Mouse (Mus musculus): ENCODE measurements around the gene Lao1. TPM values are rescaled to one million over a fixed set of nuclear protein-coding genes. Genes with fewer than 3 reads are reported as not detected.
"Not testable (repeated sequence)": the region's sequence is repeated elsewhere in the genome, so short reads cannot be mapped to it uniquely, and the experiment has no call there.

The Lao1 gene
- 0.34 and 0.46 TPM in 2 replicates for total RNA-seq (2012; rRNA removed)
- not detected in 2 replicates for total RNA-seq (2014; rRNA removed)
- 0.81 and 1.1 TPM in 2 replicates for polyA plus RNA-seq (2012; ENCODE audit: insufficient read length, low read depth)

GRCm38 (mm10) chr4:118961141-118961628, at the start of gene Lao1:
Lao1 (plus strand) TSS chr4:118961578.
- Histone ChIP-seq H3K4me1 (ENCODE audit: control insufficient read depth in 1 of 2, insufficient read depth in 2 of 2) (peaks cover 0 to 2% of the 10 kb centered on the region in 2 experiments; a peak in 1 of 4 replicates), H3K9ac (ENCODE audit: insufficient read depth, low read depth) (no peak within 1 kb of the TSS), H3K9me3 (replicated peaks; ENCODE audit: low read length) (no peaks in the 10 kb centered on the region), H3K79me2 (replicated peaks; ENCODE audit: control insufficient read depth, extremely low read depth, insufficient read depth, poor library complexity, severe bottlenecking) (no peaks in the 10 kb centered on the region), H3K4me3 (replicated peaks in 1 of 3; ENCODE audit: low read depth in 2 of 3, low read length in 2 of 3, poor library complexity in 1 of 3) (no peak within 1 kb of the TSS), H3K36me3 (replicated peaks in 1 of 2; ENCODE audit: control insufficient read depth in 1 of 2, insufficient read depth in 1 of 2, low read length in 1 of 2) (peaks cover 52 to 78% of the 10 kb centered on the region in 2 experiments), H3K27me3 (replicated peaks) (no peaks in the 10 kb centered on the region), H3K4me2 (ENCODE audit: insufficient read depth, low read depth, poor library complexity, severe bottlenecking) (no peak within 1 kb of the TSS), H3K27ac (ENCODE audit: insufficient read depth, low read depth) (no peak within 1 kb of the TSS)
- dilution Hi-C loops (cut with MboI; ENCODE audit: extremely low pct_ligation_motif_present, extremely low pct_unique_long_range_greater_than_20kb, low sequenced_read_pairs): no loop called here
- in situ Hi-C loops (cut with MboI; ENCODE audit: low pct_ligation_motif_present, low pct_unique_long_range_greater_than_20kb, low sequenced_read_pairs): no loop called here
- no peak for TF ChIP-seq ZC3H11A (IDR thresholded peaks at IDR 0.05; ENCODE audit: low read depth, low read length)
- no peak for DNase-seq (ENCODE audit: extremely low read depth)

- H3K9me3 ChIP-seq (replicated peaks; ENCODE audit: low read length); in situ Hi-C loops (cut with MboI; ENCODE audit: low pct_ligation_motif_present, low pct_unique_long_range_greater_than_20kb, low sequenced_read_pairs); H3K4me3 ChIP-seq (replicated peaks in 1 of 3; ENCODE audit: low read depth in 2 of 3, low read length in 2 of 3, poor library complexity in 1 of 3); H3K27ac ChIP-seq (ENCODE audit: insufficient read depth, low read depth); H3K4me2 ChIP-seq (ENCODE audit: insufficient read depth, low read depth, poor library complexity, severe bottlenecking); dilution Hi-C loops (cut with MboI; ENCODE audit: extremely low pct_ligation_motif_present, extremely low pct_unique_long_range_greater_than_20kb, low sequenced_read_pairs); H3K79me2 ChIP-seq (replicated peaks; ENCODE audit: control insufficient read depth, extremely low read depth, insufficient read depth, poor library complexity, severe bottlenecking); H3K27me3 ChIP-seq (replicated peaks); DNase-seq (ENCODE audit: extremely low read depth); H3K9ac ChIP-seq (ENCODE audit: insufficient read depth, low read depth): not testable (repeated sequence)
- peaks cover 6 to 12% of the 10 kb centered on the region in 2 experiments; a peak in 3 of 4 replicates for H3K4me1 ChIP-seq (ENCODE audit: control insufficient read depth in 1 of 2, insufficient read depth in 2 of 2)
- peaks cover 7 to 33% of the 10 kb centered on the region in 2 experiments for H3K36me3 ChIP-seq (replicated peaks in 1 of 2; ENCODE audit: control insufficient read depth in 1 of 2, insufficient read depth in 1 of 2, low read length in 1 of 2)
These were observed 44.0 kb upstream of the Lao1 start, which contains the start of gene Olfr1329 for GRCm38 (mm10) chr4:118917365-118917764. Olfr1329 (minus strand) TSS chr4:118917465.

- DNase-seq (ENCODE audit: extremely low read depth); H3K27me3 ChIP-seq (replicated peaks): not testable (repeated sequence)
These were observed 30.1 kb upstream of the Lao1 start for GRCm38 (mm10) chr4:118931326-118931725.

GRCm38 (mm10) chr4:118938512-118938911, 22.9 kb upstream of the Lao1 start, which contains the start of gene Olfr1328:
Olfr1328 (minus strand) TSS chr4:118938612.
- DNase-seq (ENCODE audit: extremely low read depth): no peak
- no peaks in the 10 kb centered on the region for H3K79me2 ChIP-seq (replicated peaks; ENCODE audit: control insufficient read depth, extremely low read depth, insufficient read depth, poor library complexity, severe bottlenecking)
- no peak within 1 kb of the TSS for H3K4me2 ChIP-seq (ENCODE audit: insufficient read depth, low read depth, poor library complexity, severe bottlenecking)
- dilution Hi-C loops (cut with MboI; ENCODE audit: extremely low pct_ligation_motif_present, extremely low pct_unique_long_range_greater_than_20kb, low sequenced_read_pairs): no loop called here
- no peaks in the 10 kb centered on the region for H3K27me3 ChIP-seq (replicated peaks)
- no peak within 1 kb of the TSS for H3K27ac ChIP-seq (ENCODE audit: insufficient read depth, low read depth)
- no peak within 1 kb of the TSS for H3K4me3 ChIP-seq (replicated peaks in 1 of 3; ENCODE audit: low read depth in 2 of 3, low read length in 2 of 3, poor library complexity in 1 of 3)
- no peaks in the 10 kb centered on the region for H3K9me3 ChIP-seq (replicated peaks; ENCODE audit: low read length)
- H3K9ac ChIP-seq (ENCODE audit: insufficient read depth, low read depth): no peak within 1 kb of the TSS
- in situ Hi-C loops (cut with MboI; ENCODE audit: low pct_ligation_motif_present, low pct_unique_long_range_greater_than_20kb, low sequenced_read_pairs): no loop called here
- H3K4me1 ChIP-seq (ENCODE audit: control insufficient read depth in 1 of 2, insufficient read depth in 2 of 2): peaks cover 0 to 2% of the 10 kb centered on the region in 2 experiments; a peak in 1 of 4 replicates
- peaks cover 27 to 52% of the 10 kb centered on the region in 2 experiments for H3K36me3 ChIP-seq (replicated peaks in 1 of 2; ENCODE audit: control insufficient read depth in 1 of 2, insufficient read depth in 1 of 2, low read length in 1 of 2)
- TF ChIP-seq E2F4 (IDR thresholded peaks at IDR 0.05; ENCODE audit: insufficient replicate concordance, low read depth, low read length) (no peak), TCF12 (IDR thresholded peaks at IDR 0.05; ENCODE audit: low read depth, low read length) (no peak), RCOR1 (conservative IDR thresholded peaks at IDR 0.05; ENCODE audit: low read depth, low read length) (no peak), ZC3H11A (IDR thresholded peaks at IDR 0.05; ENCODE audit: low read depth, low read length) (no peak), KAT2A (IDR thresholded peaks at IDR 0.05; ENCODE audit: insufficient replicate concordance, low read length) (no peak), MAX (IDR thresholded peaks at IDR 0.05; ENCODE audit: low read length) (no peak), MYC (IDR thresholded peaks at IDR 0.05; ENCODE audit: low read depth, low read length) (no peak), MAZ (IDR thresholded peaks at IDR 0.05; ENCODE audit: low read depth, low read length) (no peak), CHD1 (IDR thresholded peaks at IDR 0.05; ENCODE audit: low read depth, low read length) (no peak), ZNF384 (IDR thresholded peaks at IDR 0.05; ENCODE audit: low read depth, low read length) (no peak), NRF1 (IDR thresholded peaks at IDR 0.05; ENCODE audit: low read depth, low read length) (no peak), UBTF (IDR thresholded peaks at IDR 0.05; ENCODE audit: low read depth, low read length) (no peak), ZKSCAN1 (IDR thresholded peaks at IDR 0.05; ENCODE audit: borderline replicate concordance, low read depth, low read length) (no peak), TBP (conservative IDR thresholded peaks at IDR 0.05; ENCODE audit: low read depth, low read length) (no peak), MEF2A (IDR thresholded peaks at IDR 0.05; ENCODE audit: borderline replicate concordance, low read depth, low read length) (no peak)

More at GRCm38 (mm10) chr4:118931326-118931725, 30.1 kb upstream of the Lao1 start:
- H3K9me3 ChIP-seq (replicated peaks; ENCODE audit: low read length); in situ Hi-C loops (cut with MboI; ENCODE audit: low pct_ligation_motif_present, low pct_unique_long_range_greater_than_20kb, low sequenced_read_pairs); H3K27ac ChIP-seq (ENCODE audit: insufficient read depth, low read depth); H3K4me1 ChIP-seq (ENCODE audit: control insufficient read depth in 1 of 2, insufficient read depth in 2 of 2); H3K4me3 ChIP-seq (replicated peaks in 1 of 3; ENCODE audit: low read depth in 2 of 3, low read length in 2 of 3, poor library complexity in 1 of 3); H3K4me2 ChIP-seq (ENCODE audit: insufficient read depth, low read depth, poor library complexity, severe bottlenecking); dilution Hi-C loops (cut with MboI; ENCODE audit: extremely low pct_ligation_motif_present, extremely low pct_unique_long_range_greater_than_20kb, low sequenced_read_pairs); H3K9ac ChIP-seq (ENCODE audit: insufficient read depth, low read depth); H3K79me2 ChIP-seq (replicated peaks; ENCODE audit: control insufficient read depth, extremely low read depth, insufficient read depth, poor library complexity, severe bottlenecking): not testable (repeated sequence)
- H3K36me3 ChIP-seq (replicated peaks in 1 of 2; ENCODE audit: control insufficient read depth in 1 of 2, insufficient read depth in 1 of 2, low read length in 1 of 2): peaks cover 34 to 46% of the 10 kb centered on the region in 2 experiments

Measured in CH12.LX (cell line).